Mouse (Mus musculus) heart, postnatal 0 days (tissue): ENCODE data around the gene Cd99l2. TPM values are rescaled to one million over a fixed set of nuclear protein-coding genes. Genes with fewer than 3 reads are reported as not detected.

Experiments used
- ATAC-seq: fragments of 200-750 bp; cut with Nextera tagmentation; 2 replicates; pipeline ENCODE4 v1.8.0; 2017; ENCODE audit warnings: low read depth, moderate number of reproducible peaks, moderate library complexity; ENCODE audit not compliant: insufficient read depth
- DNase-seq: peaks from one replicate; pipeline ENCODE4 v3.0.0-alpha.2; 2016; ENCODE audit warnings: low spot score
- H3K27ac ChIP-seq: fragments of 300-500 bp; sonication (generic); 2 replicates; pipeline ENCODE4 v1.5.1; 2014; ENCODE audit warnings: low read depth, mild to moderate bottlenecking
- H3K27me3 ChIP-seq: fragments of 300-500 bp; sonication (generic); 2 replicates; pipeline ENCODE4 v1.6.1; 2014; ENCODE audit warnings: low read length, mixed read lengths; ENCODE audit not compliant: control insufficient read depth, insufficient read depth
- H3K36me3 ChIP-seq: fragments of 300-500 bp; sonication (generic); replicated peaks from 2 replicates; pipeline ENCODE4 v1.6.1; 2014; ENCODE audit warnings: low read length, mixed read lengths; ENCODE audit not compliant: control insufficient read depth, insufficient read depth
- H3K4me1 ChIP-seq: fragments of 300-500 bp; sonication (generic); 2 replicates; pipeline ENCODE4 v1.6.1; 2014; ENCODE audit warnings: antibody characterized with exemption; ENCODE audit not compliant: control insufficient read depth, insufficient read depth
- H3K4me2 ChIP-seq: fragments of 300-500 bp; sonication (generic); 2 replicates; pipeline ENCODE4 v1.6.1; 2014; ENCODE audit warnings: low read depth, mild to moderate bottlenecking, low read length, moderate library complexity
- H3K4me3 ChIP-seq: fragments of 300-500 bp; sonication (generic); 2 replicates; pipeline ENCODE4 v1.5.1; 2014; ENCODE audit warnings: low read depth, low read length
- H3K9ac ChIP-seq: fragments of 300-500 bp; sonication (generic); replicated peaks from 2 replicates; pipeline ENCODE4 v1.6.1; 2014; ENCODE audit warnings: low read depth, low read length, mixed read lengths
- H3K9me3 ChIP-seq: fragments of 300-500 bp; sonication (generic); replicated peaks from 2 replicates; pipeline ENCODE4 v1.6.1; 2016; ENCODE audit warnings: low read length; ENCODE audit not compliant: control insufficient read depth
- CTCF ChIP-seq: IDR thresholded peaks from 2 replicates; pipeline ENCODE4 v1.5.1; 2016; ENCODE audit warnings: antibody characterized with exemption, control low read depth, low read depth
- EP300 ChIP-seq: IDR thresholded peaks from 2 replicates; pipeline ENCODE4 v1.6.1; 2016; ENCODE audit warnings: antibody characterized with exemption, low read depth
- WGBS: fragments of 180-500 bp; shearing (Covaris S2); extraction: QIAGEN DNeasy Blood & Tissue Kit; methylation state at CpG from one replicate; pipeline ENCODE4 v1.1.7; 2014; 5-methylcytosine and 5-hydroxymethylcytosine counted together
- polyA plus RNA-seq: library from polyadenylated mRNA; unstranded; fragments of >200 nt; fragmentation: Nextera tagmentation; extraction: Ambion mirVana; gene quantifications from 2 replicates; pipeline ENCODE4 v1.2.1, GENCODE M21; 2015
- total RNA-seq: library from RNA; depleted of rRNA; stranded (reverse); fragments of >200 nt; gene quantifications from 2 replicates; pipeline ENCODE4 v1.2.3, GENCODE M21; 2014; ENCODE audit warnings: low replicate concordance

The Cd99l2 gene
- total and polyA plus RNA-seq, 2 experiments from 2014 or later = 22.1 to 43.9 TPM

GRCm38 (mm10) chrX:71465417-71465816 is 27.2 kb downstream of the Cd99l2 start:
- WGBS = 60% methylated on average over 1 of the region's 1 CpGs
- ATAC-seq (no peak), DNase-seq (no peak)
- H3K27ac ChIP-seq = no peak overlapping the region
- TF ChIP-seq EP300 (no peak), CTCF (no peak)
- H3K9ac ChIP-seq = no peak overlapping the region
- H3K9me3 ChIP-seq = no peaks in the 10 kb centered on the region
- H3K4me1 ChIP-seq = no peaks in the 10 kb centered on the region
- no peaks in the 10 kb centered on the region for H3K36me3 ChIP-seq
- H3K4me2 ChIP-seq = no peak overlapping the region
- no peak overlapping the region for H3K4me3 ChIP-seq
- H3K27me3 ChIP-seq = no peaks in the 10 kb centered on the region

GRCm38 (mm10) chrX:71464138-71464826 is 28.4 kb downstream of the Cd99l2 start:
- no peaks in the 10 kb centered on the region for H3K27me3 ChIP-seq
- DNase-seq = no peak
- H3K4me1 ChIP-seq = no peaks in the 10 kb centered on the region
- H3K9me3 ChIP-seq = no peaks in the 10 kb centered on the region
- TF ChIP-seq EP300 (no peak), CTCF (no peak)
- H3K27ac ChIP-seq = no peak overlapping the region
- H3K4me2 ChIP-seq = no peak overlapping the region
- no peak overlapping the region for H3K9ac ChIP-seq
- ATAC-seq = no peak
- H3K36me3 ChIP-seq = no peaks in the 10 kb centered on the region
- H3K4me3 ChIP-seq = no peak overlapping the region
- 62% methylated on average over 7 of the region's 7 CpGs for WGBS

GRCm38 (mm10) chrX:71456078-71456737 is 36.4 kb downstream of the Cd99l2 start:
- ATAC-seq (no peak), DNase-seq (no peak)
- H3K36me3 ChIP-seq = no peaks in the 10 kb centered on the region
- H3K9me3 ChIP-seq = no peaks in the 10 kb centered on the region
- 62% methylated on average over 6 of the region's 6 CpGs for WGBS
- no peak overlapping the region for H3K4me3 ChIP-seq
- no peaks in the 10 kb centered on the region for H3K27me3 ChIP-seq
- H3K27ac ChIP-seq = no peak overlapping the region
- H3K4me2 ChIP-seq = no peak overlapping the region
- H3K9ac ChIP-seq = no peak overlapping the region
- TF ChIP-seq CTCF = no peak
- TF ChIP-seq EP300 = no peak
- no peaks in the 10 kb centered on the region for H3K4me1 ChIP-seq

GRCm38 (mm10) chrX:71442916-71443315 is 49.7 kb downstream of the Cd99l2 start:
- Histone ChIP-seq H3K9ac (no peak overlapping the region), H3K27ac (no peak overlapping the region), H3K4me1 (no peaks in the 10 kb centered on the region), H3K4me2 (no peak overlapping the region), H3K9me3 (no peaks in the 10 kb centered on the region), H3K36me3 (0 out of 2 replicates have a peak, but pooled peaks cover 3% of the 10 kb centered on the region), H3K27me3 (no peaks in the 10 kb centered on the region), H3K4me3 (no peak overlapping the region)
- WGBS = 66% methylated on average over 5 of the region's 5 CpGs
- no peak for DNase-seq
- ATAC-seq = no peak
- TF ChIP-seq CTCF = no peak

- Histone ChIP-seq H3K9me3 (no peaks in the 10 kb centered on the region), H3K4me2 (no peak overlapping the region), H3K4me1 (no peaks in the 10 kb centered on the region), H3K27me3 (no peaks in the 10 kb centered on the region), H3K36me3 (0 out of 2 replicates have a peak, but pooled peaks cover 3% of the 10 kb centered on the region), H3K4me3 (no peak overlapping the region), H3K9ac (no peak overlapping the region), H3K27ac (no peak overlapping the region)
- WGBS = 88% methylated on average over 6 of the region's 6 CpGs
- DNase-seq (no peak), ATAC-seq (no peak)
- no peak for TF ChIP-seq CTCF
- no peak for TF ChIP-seq EP300
These were observed 53.2 kb downstream of the Cd99l2 start for GRCm38 (mm10) chrX:71439473-71439872.

- ATAC-seq (no peak), DNase-seq (no peak)
- TF ChIP-seq CTCF = no peak
- no peak for TF ChIP-seq EP300
- H3K36me3 ChIP-seq = 0 out of 2 replicates have a peak, but pooled peaks cover 3% of the 10 kb centered on the region
- no peak overlapping the region for H3K4me2 ChIP-seq
- no peaks in the 10 kb centered on the region for H3K9me3 ChIP-seq
- H3K27me3 ChIP-seq = no peaks in the 10 kb centered on the region
- no peaks in the 10 kb centered on the region for H3K4me1 ChIP-seq
- no peak overlapping the region for H3K27ac ChIP-seq
- H3K4me3 ChIP-seq = no peak overlapping the region
- no peak overlapping the region for H3K9ac ChIP-seq
- 89% methylated on average over 2 of the region's 2 CpGs for WGBS
These were observed 57.1 kb downstream of the Cd99l2 start for GRCm38 (mm10) chrX:71435542-71435941.
